Mouse (Mus musculus): ENCODE data around the gene Cxcl9. TPM values are rescaled to one million over a fixed set of nuclear protein-coding genes. Genes with fewer than 3 reads are reported as not detected.

Gene Cxcl9
- polyA plus RNA-seq, 1 experiment from 2014 or later = not detected

DNA sequence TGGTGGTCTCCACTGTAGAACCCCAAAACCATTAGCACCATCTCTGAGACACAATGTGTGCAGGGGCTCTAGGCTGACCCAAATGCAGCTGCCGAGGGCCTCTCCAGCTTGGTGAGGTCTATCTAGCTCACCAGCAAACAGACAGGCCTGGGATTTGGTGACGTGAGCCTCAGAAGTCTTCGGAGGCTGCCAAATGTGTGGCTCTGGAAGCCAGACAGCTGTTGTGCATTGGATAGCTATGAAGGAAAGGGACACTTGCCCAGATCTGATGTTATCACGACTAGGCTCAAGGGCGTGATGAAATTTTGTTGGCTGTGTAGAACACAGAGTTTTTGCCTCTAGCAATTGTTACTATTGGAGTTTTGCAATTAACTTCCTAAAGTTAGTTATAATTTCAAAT is 4.6 kb downstream of the Cxcl9 start:
- Histone ChIP-seq H3K9me3 (ENCODE audit: control insufficient read depth, low read length) (no peaks in the 10 kb centered on the region), H3K4me3 (replicated peaks; ENCODE audit: low read length) (no peak overlapping the region), H3K36me3 (ENCODE audit: control insufficient read depth, insufficient read depth) (no peaks in the 10 kb centered on the region), H3K4me2 (ENCODE audit: low read length) (no peak overlapping the region), H3K9ac (replicated peaks; ENCODE audit: low read depth, low read length) (no peak overlapping the region), H3K27ac (ENCODE audit: low read length) (no peak overlapping the region), H3K27me3 (replicated peaks; ENCODE audit: control insufficient read depth, insufficient read depth, low read length) (no peaks in the 10 kb centered on the region), H3K4me1 (replicated peaks; ENCODE audit: control insufficient read depth, insufficient read depth, low read length) (no peaks in the 10 kb centered on the region)
- no peak for ATAC-seq
- WGBS = 85% methylated on average over 5 of the region's 5 CpGs

DNA sequence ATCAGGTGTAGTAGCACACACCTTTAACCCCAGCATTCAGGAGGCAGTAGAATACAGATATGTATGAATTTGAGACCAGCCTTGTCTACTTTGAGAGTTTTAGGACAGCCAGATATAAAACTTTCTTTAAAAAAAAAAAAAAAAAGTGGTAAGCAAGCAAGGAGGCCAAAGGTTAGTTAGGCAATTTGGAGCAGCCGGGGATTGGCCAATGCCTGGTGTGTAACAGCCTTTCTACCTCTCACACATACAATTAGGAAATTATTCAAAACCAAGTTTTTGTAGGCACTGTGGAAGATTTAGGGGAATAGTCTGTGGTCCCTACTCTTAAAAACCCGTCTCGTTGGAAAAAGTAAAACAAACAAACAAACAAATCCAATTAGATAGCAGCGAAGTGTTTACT is 5.3 kb downstream of the Cxcl9 start:
- no peak overlapping the region for H3K4me2 ChIP-seq (ENCODE audit: low read length)
- no peak overlapping the region for H3K9ac ChIP-seq (replicated peaks; ENCODE audit: low read depth, low read length)
- H3K9me3 ChIP-seq (ENCODE audit: control insufficient read depth, low read length) = no peaks in the 10 kb centered on the region
- WGBS = 92% methylated on average over 4 of the region's 4 CpGs
- no peaks in the 10 kb centered on the region for H3K4me1 ChIP-seq (replicated peaks; ENCODE audit: control insufficient read depth, insufficient read depth, low read length)
- no peaks in the 10 kb centered on the region for H3K36me3 ChIP-seq (ENCODE audit: control insufficient read depth, insufficient read depth)
- ATAC-seq = no peak
- H3K4me3 ChIP-seq (replicated peaks; ENCODE audit: low read length) = no peak overlapping the region
- no peak overlapping the region for H3K27ac ChIP-seq (ENCODE audit: low read length)
- no peaks in the 10 kb centered on the region for H3K27me3 ChIP-seq (replicated peaks; ENCODE audit: control insufficient read depth, insufficient read depth, low read length)

- 73% methylated on average over 8 of the region's 8 CpGs for WGBS
- Histone ChIP-seq H3K9ac (replicated peaks; ENCODE audit: low read depth, low read length) (no peak overlapping the region), H3K27me3 (replicated peaks; ENCODE audit: control insufficient read depth, insufficient read depth, low read length) (no peaks in the 10 kb centered on the region), H3K36me3 (ENCODE audit: control insufficient read depth, insufficient read depth) (no peaks in the 10 kb centered on the region), H3K4me1 (replicated peaks; ENCODE audit: control insufficient read depth, insufficient read depth, low read length) (no peaks in the 10 kb centered on the region), H3K4me3 (replicated peaks; ENCODE audit: low read length) (no peak overlapping the region), H3K4me2 (ENCODE audit: low read length) (no peak overlapping the region), H3K9me3 (ENCODE audit: control insufficient read depth, low read length) (no peaks in the 10 kb centered on the region), H3K27ac (ENCODE audit: low read length) (no peak overlapping the region)
- ATAC-seq = no peak
Observed at GRCm38 (mm10) chr5:92321631-92322400, 6.1 kb downstream of the Cxcl9 start.

- 93% methylated on average over 14 of the region's 14 CpGs for WGBS
- no peak overlapping the region for H3K4me3 ChIP-seq (replicated peaks; ENCODE audit: low read length)
- no peak overlapping the region for H3K4me2 ChIP-seq (ENCODE audit: low read length)
- H3K9ac ChIP-seq (replicated peaks; ENCODE audit: low read depth, low read length) = no peak overlapping the region
- H3K27ac ChIP-seq (ENCODE audit: low read length) = no peak overlapping the region
- no peaks in the 10 kb centered on the region for H3K36me3 ChIP-seq (ENCODE audit: control insufficient read depth, insufficient read depth)
- H3K9me3 ChIP-seq (ENCODE audit: control insufficient read depth, low read length) = no peaks in the 10 kb centered on the region
- no peaks in the 10 kb centered on the region for H3K4me1 ChIP-seq (replicated peaks; ENCODE audit: control insufficient read depth, insufficient read depth, low read length)
- no peak for ATAC-seq
- H3K27me3 ChIP-seq (replicated peaks; ENCODE audit: control insufficient read depth, insufficient read depth, low read length) = no peaks in the 10 kb centered on the region
Observed at GRCm38 (mm10) chr5:92318596-92318995, 9.3 kb downstream of the Cxcl9 start.

DNA sequence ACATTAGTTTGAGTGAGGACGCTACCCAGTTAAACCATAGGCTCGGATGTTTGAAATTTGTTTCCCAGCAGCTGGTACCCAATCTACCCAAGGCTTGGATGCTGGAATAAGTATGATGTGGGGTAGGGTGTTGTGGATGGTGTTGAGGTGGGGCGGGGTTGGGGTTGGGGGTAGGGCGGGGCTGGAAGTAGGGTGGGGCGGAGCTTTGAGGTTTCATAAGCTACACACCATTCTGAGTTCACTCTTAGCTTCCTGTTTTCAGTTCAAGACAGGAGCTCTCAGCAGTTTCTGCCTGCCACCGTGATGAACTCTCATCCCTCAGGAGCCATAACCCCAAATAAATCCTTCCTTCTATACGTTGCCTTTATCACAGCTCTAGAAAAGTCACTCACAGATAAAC is 9.8 kb downstream of the Cxcl9 start:
- Histone ChIP-seq H3K27me3 (replicated peaks; ENCODE audit: control insufficient read depth, insufficient read depth, low read length) (no peaks in the 10 kb centered on the region), H3K36me3 (ENCODE audit: control insufficient read depth, insufficient read depth) (no peaks in the 10 kb centered on the region), H3K4me3 (replicated peaks; ENCODE audit: low read length) (no peak overlapping the region), H3K9ac (replicated peaks; ENCODE audit: low read depth, low read length) (no peak overlapping the region), H3K27ac (ENCODE audit: low read length) (no peak overlapping the region), H3K4me1 (replicated peaks; ENCODE audit: control insufficient read depth, insufficient read depth, low read length) (no peaks in the 10 kb centered on the region), H3K9me3 (ENCODE audit: control insufficient read depth, low read length) (no peaks in the 10 kb centered on the region), H3K4me2 (ENCODE audit: low read length) (no peak overlapping the region)
- 86% methylated on average over 7 of the region's 7 CpGs for WGBS
- no peak for ATAC-seq

DNA sequence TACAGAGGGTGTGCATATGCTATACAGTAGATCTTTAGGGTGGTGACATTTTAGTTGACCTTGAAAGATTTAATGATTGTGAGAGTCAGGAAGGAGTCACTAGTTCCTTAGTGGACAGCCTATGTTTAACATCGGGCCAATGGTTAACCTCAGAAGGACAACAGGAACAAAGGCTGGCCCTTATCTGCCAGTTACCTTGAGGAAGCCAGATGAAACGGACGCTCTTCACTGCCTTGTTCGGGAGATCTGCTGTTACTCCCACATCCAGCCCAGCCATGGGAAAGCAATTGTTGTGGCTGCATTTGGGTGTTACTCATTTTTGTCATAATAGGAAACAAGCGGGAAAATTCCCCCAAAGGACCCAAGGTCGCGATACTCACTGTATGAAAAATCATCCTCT is 14.1 kb downstream of the Cxcl9 start:
- no peak overlapping the region for H3K9ac ChIP-seq (replicated peaks; ENCODE audit: low read depth, low read length)
- no peaks in the 10 kb centered on the region for H3K9me3 ChIP-seq (ENCODE audit: control insufficient read depth, low read length)
- no peak overlapping the region for H3K4me3 ChIP-seq (replicated peaks; ENCODE audit: low read length)
- no peak for ATAC-seq
- no peaks in the 10 kb centered on the region for H3K27me3 ChIP-seq (replicated peaks; ENCODE audit: control insufficient read depth, insufficient read depth, low read length)
- H3K4me2 ChIP-seq (ENCODE audit: low read length) = no peak overlapping the region
- 79% methylated on average over 7 of the region's 7 CpGs for WGBS
- H3K36me3 ChIP-seq (ENCODE audit: control insufficient read depth, insufficient read depth) = no peaks in the 10 kb centered on the region
- peaks cover 8% of the 10 kb centered on the region for H3K4me1 ChIP-seq (replicated peaks; ENCODE audit: control insufficient read depth, insufficient read depth, low read length)
- no peak overlapping the region for H3K27ac ChIP-seq (ENCODE audit: low read length)

DNA sequence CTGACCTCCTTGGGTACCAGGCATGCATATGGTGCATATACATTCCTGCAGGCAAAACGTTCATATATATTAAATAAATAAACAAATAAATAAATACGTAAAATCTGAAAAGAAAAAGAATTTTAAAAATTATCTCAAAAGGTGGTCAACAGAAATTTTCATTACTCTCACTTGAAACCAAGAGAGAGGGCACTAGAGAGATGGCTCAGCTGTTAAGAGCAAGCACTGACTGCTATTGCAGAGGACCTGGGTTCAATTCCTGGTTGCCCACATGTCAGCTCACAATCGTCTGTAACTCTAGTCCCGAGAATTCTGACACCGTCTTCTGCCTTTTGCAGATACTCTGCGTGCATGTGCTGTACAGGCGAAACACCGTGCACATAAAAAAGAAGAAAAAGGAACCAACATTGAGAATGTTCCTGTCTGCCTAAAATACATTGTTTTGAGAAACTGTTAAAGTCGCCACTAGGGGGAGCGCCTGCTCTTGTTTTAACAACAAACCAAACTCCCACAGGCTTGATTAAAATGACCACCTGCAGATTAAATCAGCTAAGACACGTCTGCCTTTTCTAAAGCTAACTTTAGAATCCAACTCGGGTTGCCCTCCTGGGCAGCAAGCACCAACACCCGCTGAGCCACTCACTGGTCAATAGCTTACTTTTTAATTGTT is 15.7 kb downstream of the Cxcl9 start:
- 13% methylated on average over 13 of the region's 13 CpGs for WGBS
- H3K27ac ChIP-seq (ENCODE audit: low read length) = no peak overlapping the region
- H3K27me3 ChIP-seq (replicated peaks; ENCODE audit: control insufficient read depth, insufficient read depth, low read length) = no peaks in the 10 kb centered on the region
- H3K4me2 ChIP-seq (ENCODE audit: low read length) = no peak overlapping the region
- no peak for ATAC-seq
- no peak overlapping the region for H3K9ac ChIP-seq (replicated peaks; ENCODE audit: low read depth, low read length)
- H3K36me3 ChIP-seq (ENCODE audit: control insufficient read depth, insufficient read depth) = no peaks in the 10 kb centered on the region
- H3K4me3 ChIP-seq (replicated peaks; ENCODE audit: low read length) = no peak overlapping the region
- H3K4me1 ChIP-seq (replicated peaks; ENCODE audit: control insufficient read depth, insufficient read depth, low read length) = peaks cover 13% of the 10 kb centered on the region
- H3K9me3 ChIP-seq (ENCODE audit: control insufficient read depth, low read length) = no peaks in the 10 kb centered on the region

- H3K4me3 ChIP-seq (replicated peaks; ENCODE audit: low read length) = peak within 1 kb of the TSS; percentile 82
- peaks cover 13% of the 10 kb centered on the region for H3K4me1 ChIP-seq (replicated peaks; ENCODE audit: control insufficient read depth, insufficient read depth, low read length)
- H3K9me3 ChIP-seq (ENCODE audit: control insufficient read depth, low read length) = no peaks in the 10 kb centered on the region
- H3K27ac ChIP-seq (ENCODE audit: low read length) = peak within 1 kb of the TSS; percentile 13
- peak within 1 kb of the TSS; percentile 82 for H3K4me2 ChIP-seq (ENCODE audit: low read length)
- ATAC-seq = peak; percentile 97
- no peaks in the 10 kb centered on the region for H3K27me3 ChIP-seq (replicated peaks; ENCODE audit: control insufficient read depth, insufficient read depth, low read length)
- H3K36me3 ChIP-seq (ENCODE audit: control insufficient read depth, insufficient read depth) = no peaks in the 10 kb centered on the region; the same call in 1 of the 2 replicates
- H3K9ac ChIP-seq (replicated peaks; ENCODE audit: low read depth, low read length) = peak within 1 kb of the TSS; percentile 69
- 2% methylated on average over 41 of the region's 41 CpGs for WGBS
Observed at GRCm38 (mm10) chr5:92309681-92310511, 18.0 kb downstream of the Cxcl9 start, which contains the start of gene Sdad1. Gene Sdad1, minus strand, starts transcription at chr5:92310479.

- H3K4me3 ChIP-seq (replicated peaks; ENCODE audit: low read length) = no peak overlapping the region
- H3K27ac ChIP-seq (ENCODE audit: low read length) = no peak overlapping the region
- peaks cover 27% of the 10 kb centered on the region for H3K36me3 ChIP-seq (ENCODE audit: control insufficient read depth, insufficient read depth)
- H3K4me2 ChIP-seq (ENCODE audit: low read length) = no peak overlapping the region
- no peaks in the 10 kb centered on the region for H3K9me3 ChIP-seq (ENCODE audit: control insufficient read depth, low read length)
- H3K4me1 ChIP-seq (replicated peaks; ENCODE audit: control insufficient read depth, insufficient read depth, low read length) = peaks cover 10% of the 10 kb centered on the region
- no peaks in the 10 kb centered on the region for H3K27me3 ChIP-seq (replicated peaks; ENCODE audit: control insufficient read depth, insufficient read depth, low read length)
- no peak overlapping the region for H3K9ac ChIP-seq (replicated peaks; ENCODE audit: low read depth, low read length)
- 92% methylated on average over 3 of the region's 3 CpGs for WGBS
- no peak for ATAC-seq
Observed at GRCm38 (mm10) chr5:92304291-92304690, 23.6 kb downstream of the Cxcl9 start.

Measured in forebrain, embryonic 16.5 days (tissue).